ENCODE assay signal across 13 mouse cellular contexts in the genomic region with DNA sequence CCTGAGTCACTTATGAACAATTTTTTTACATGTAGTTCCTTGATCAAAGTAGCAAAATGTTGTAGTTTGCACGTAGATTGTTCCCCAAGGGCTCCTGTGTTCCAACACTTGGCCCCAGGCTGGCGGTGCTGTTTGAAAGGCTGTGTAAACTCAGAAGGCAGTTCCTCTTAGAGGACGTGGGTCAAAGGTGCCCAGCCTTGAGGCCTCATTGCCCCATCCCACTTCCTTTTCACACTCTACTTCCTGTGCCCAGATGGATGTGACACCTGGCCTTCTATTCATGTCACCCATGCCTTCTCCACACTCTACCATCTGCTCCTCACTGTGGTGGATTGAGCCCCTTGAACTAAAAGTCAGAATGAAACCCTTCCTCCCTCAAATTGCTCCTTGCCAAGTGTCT. TPM values are rescaled to one million over a fixed set of nuclear protein-coding genes. Genes with fewer than 3 reads are reported as not detected.
DNase-seq lines count a peak whose midpoint lies in the region; TF ChIP-seq lines count a peak whose summit lies in the region.
"Had no signal": no experiment of that assay in that cellular context is flagged by ENCODE, and none has a peak within 500 bp of the region (broad histone marks: within the 10 kb centered on the region; RNA-seq: fewer than 3 reads in every experiment).

No protein-coding gene starts in this region.

- H3K4me3 ChIP-seq in lung, adult 2 months (replicated peaks; ENCODE audit: extremely low read depth, low read depth, low read length) = no peak overlapping the region
- H3K4me3 ChIP-seq in macrophage (ENCODE audit: inconsistent target) = no peak overlapping the region
- no peak overlapping the region for H3K4me3 ChIP-seq in limb, embryonic 10.5 days

- WGBS in lung, adult 2 months = 24% methylated on average over 3 of the region's 3 CpGs
- WGBS in macrophage (ENCODE audit: missing documents) = 18% methylated on average over 3 of the region's 3 CpGs
- 40% methylated on average over 3 of the region's 3 CpGs for WGBS in limb, embryonic 10.5 days

- 0 out of 2 replicates have a peak overlapping the region, but pooled peaks have one; percentile 10 for H3K27ac ChIP-seq in macrophage
- no peak overlapping the region for H3K27ac ChIP-seq in limb, embryonic 10.5 days
- H3K27ac ChIP-seq: hindbrain, embryonic 13.5 days had no signal

- H3K4me1 ChIP-seq in lung, adult 2 months (ENCODE audit: control insufficient read depth, insufficient read depth, low read length) = no peaks in the 10 kb centered on the region
- peaks cover 13% of the 10 kb centered on the region for H3K4me1 ChIP-seq in limb, embryonic 10.5 days

- no peaks in the 10 kb centered on the region for H3K9me3 ChIP-seq in limb, embryonic 10.5 days (replicated peaks)
- H3K9me3 ChIP-seq: hindbrain, embryonic 13.5 days had no signal

- DNase-seq in lung, adult 18-20 months = peak; percentile 47 to 56
- no peak for DNase-seq in lung, adult 2 months
- DNase-seq in induced T-regulatory cell, adult 2 months (ENCODE audit: low read depth) = peak; percentile 4
- DNase-seq in thymus, postnatal 25 days = peak; percentile 53
- DNase-seq in gastrocnemius, postnatal 4 days (ENCODE audit: low spot score in 2 of 2) = no peak
- DNase-seq in limb, embryonic 10.5 days (ENCODE audit: low spot score) = no peak
- no peak for DNase-seq in kidney, adult 8-10 months
- DNase-seq: gastrocnemius, postnatal 14 days had no signal

- H3K79me2 ChIP-seq in macrophage (ENCODE audit: inconsistent target) = no peaks in the 10 kb centered on the region

- TF ChIP-seq CTCF in lung, adult 2 months (IDR thresholded peaks at IDR 0.05; ENCODE audit: insufficient read depth, low read length) = no peak

- no peaks in the 10 kb centered on the region for H3K36me3 ChIP-seq in macrophage (ENCODE audit: inconsistent target)
- H3K36me3 ChIP-seq in limb, embryonic 10.5 days = no peaks in the 10 kb centered on the region
- H3K36me3 ChIP-seq: hindbrain, embryonic 13.5 days had no signal

- TF ChIP-seq POLR2A in lung, adult 2 months (IDR thresholded peaks at IDR 0.05; ENCODE audit: borderline replicate concordance, extremely low read depth, low read depth, low read length) = no peak

- H3K27me3 ChIP-seq in limb, embryonic 10.5 days (ENCODE audit: low read depth, poor library complexity, severe bottlenecking) = no peaks in the 10 kb centered on the region
- H3K27me3 ChIP-seq: hindbrain, embryonic 13.5 days had no signal

RNA-seq across cellular contexts. Expression of gene Wfdc13, which starts 5.0 kb away (rescaled TPM):
- polyA plus RNA-seq in lung, adult 2 months (2012; rRNA removed) = 0.98 and 1.3 TPM in 2 replicates
- total RNA-seq in macrophage (2018; cell fraction: chromatin; rRNA removed) = not detected
- total RNA-seq in macrophage (2018; cell fraction: cytosol; rRNA removed) = not detected
- not detected for total RNA-seq in macrophage (2018; cell fraction: nucleus; rRNA removed)
- not detected in 3 replicates for polyA plus RNA-seq in macrophage (2018)
- total RNA-seq in gastrocnemius, postnatal 4 days (2021) = not detected
- not detected in 2 replicates for polyA plus RNA-seq in limb, embryonic 10.5 days (2016; fragmentation: Nextera tagmentation; extraction: Ambion mirVana)
- total RNA-seq: gastrocnemius, postnatal 14 days; layer of hippocampus, postnatal 14 days had no signal
- polyA plus RNA-seq: hindbrain, embryonic 13.5 days; neural tube, embryonic 14.5 days; spleen, adult 2 months had no signal

RNA-seq across cellular contexts. Expression of gene Wfdc11, which starts 6.0 kb away (rescaled TPM):
- not detected in 2 replicates for polyA plus RNA-seq in lung, adult 2 months (2012; rRNA removed)
- total RNA-seq in macrophage (2018; cell fraction: chromatin; rRNA removed) = not detected
- total RNA-seq in macrophage (2018; cell fraction: cytosol; rRNA removed) = not detected
- total RNA-seq in macrophage (2018; cell fraction: nucleus; rRNA removed) = not detected
- polyA plus RNA-seq in macrophage (2018) = not detected in 3 replicates
- total RNA-seq in gastrocnemius, postnatal 4 days (2021) = not detected
- polyA plus RNA-seq in limb, embryonic 10.5 days (2016; fragmentation: Nextera tagmentation; extraction: Ambion mirVana) = not detected in 2 replicates
- total RNA-seq: gastrocnemius, postnatal 14 days; layer of hippocampus, postnatal 14 days had no signal
- polyA plus RNA-seq: hindbrain, embryonic 13.5 days; neural tube, embryonic 14.5 days; spleen, adult 2 months had no signal

RNA-seq across cellular contexts. Expression of gene Spint4, which starts 18.4 kb away (rescaled TPM):
- not detected in 2 replicates for polyA plus RNA-seq in lung, adult 2 months (2012; rRNA removed)
- not detected for total RNA-seq in macrophage (2018; cell fraction: chromatin; rRNA removed)
- total RNA-seq in macrophage (2018; cell fraction: cytosol; rRNA removed) = not detected
- total RNA-seq in macrophage (2018; cell fraction: nucleus; rRNA removed) = not detected
- not detected in 3 replicates for polyA plus RNA-seq in macrophage (2018)
- total RNA-seq in gastrocnemius, postnatal 4 days (2021) = not detected
- polyA plus RNA-seq in limb, embryonic 10.5 days (2016; fragmentation: Nextera tagmentation; extraction: Ambion mirVana) = not detected in 2 replicates
- total RNA-seq: gastrocnemius, postnatal 14 days; layer of hippocampus, postnatal 14 days had no signal
- polyA plus RNA-seq: hindbrain, embryonic 13.5 days; neural tube, embryonic 14.5 days; spleen, adult 2 months had no signal

RNA-seq across cellular contexts. Expression of gene Wfdc9, which starts 23.5 kb away (rescaled TPM):
- not detected in 2 replicates for polyA plus RNA-seq in lung, adult 2 months (2012; rRNA removed)
- not detected for total RNA-seq in macrophage (2018; cell fraction: chromatin; rRNA removed)
- not detected for total RNA-seq in macrophage (2018; cell fraction: cytosol; rRNA removed)
- total RNA-seq in macrophage (2018; cell fraction: nucleus; rRNA removed) = not detected
- not detected in 3 replicates for polyA plus RNA-seq in macrophage (2018)
- not detected for total RNA-seq in gastrocnemius, postnatal 4 days (2021)
- polyA plus RNA-seq in limb, embryonic 10.5 days (2016; fragmentation: Nextera tagmentation; extraction: Ambion mirVana) = not detected in 2 replicates
- total RNA-seq: gastrocnemius, postnatal 14 days; layer of hippocampus, postnatal 14 days had no signal
- polyA plus RNA-seq: hindbrain, embryonic 13.5 days; neural tube, embryonic 14.5 days; spleen, adult 2 months had no signal

RNA-seq across cellular contexts. Expression of gene Wfdc10, which starts 24.1 kb away (rescaled TPM):
- 7.9 and 10.9 TPM in 2 replicates for polyA plus RNA-seq in lung, adult 2 months (2012; rRNA removed)
- total RNA-seq in macrophage (2018; cell fraction: chromatin; rRNA removed) = not detected
- total RNA-seq in macrophage (2018; cell fraction: cytosol; rRNA removed) = not detected
- total RNA-seq in macrophage (2018; cell fraction: nucleus; rRNA removed) = not detected
- not detected in 3 replicates for polyA plus RNA-seq in macrophage (2018)
- total RNA-seq in gastrocnemius, postnatal 4 days (2021) = not detected
- not detected in 2 replicates for polyA plus RNA-seq in limb, embryonic 10.5 days (2016; fragmentation: Nextera tagmentation; extraction: Ambion mirVana)
- total RNA-seq: gastrocnemius, postnatal 14 days; layer of hippocampus, postnatal 14 days had no signal
- polyA plus RNA-seq: hindbrain, embryonic 13.5 days; neural tube, embryonic 14.5 days; spleen, adult 2 months had no signal

Comparison
In these comparisons a context has a peak if more than half of its experiments do, and no peak if none do; other contexts are left out.
1. DNase-seq: peak in lung, adult 18-20 months (2 of 2), induced T-regulatory cell, adult 2 months (single experiment) and thymus, postnatal 25 days (single experiment); none in lung, adult 2 months (single experiment), gastrocnemius, postnatal 4 days (0 of 2), limb, embryonic 10.5 days (single experiment) and kidney, adult 8-10 months (0 of 2).